Mouse (Mus musculus): ENCODE results near the gene Gm20708. TPM values are rescaled to one million over a fixed set of nuclear protein-coding genes. Genes with fewer than 3 reads are reported as not detected.
A peak's percentile ranks its signal among the peaks of the same experiment; 100 is the strongest.
"Not testable (repeated sequence)": the region's sequence is repeated elsewhere in the genome, so short reads cannot be mapped to it uniquely, and the experiment has no call there.

Gm20708 gene
- polyA plus RNA-seq, 1 experiment, result not detected

DNA sequence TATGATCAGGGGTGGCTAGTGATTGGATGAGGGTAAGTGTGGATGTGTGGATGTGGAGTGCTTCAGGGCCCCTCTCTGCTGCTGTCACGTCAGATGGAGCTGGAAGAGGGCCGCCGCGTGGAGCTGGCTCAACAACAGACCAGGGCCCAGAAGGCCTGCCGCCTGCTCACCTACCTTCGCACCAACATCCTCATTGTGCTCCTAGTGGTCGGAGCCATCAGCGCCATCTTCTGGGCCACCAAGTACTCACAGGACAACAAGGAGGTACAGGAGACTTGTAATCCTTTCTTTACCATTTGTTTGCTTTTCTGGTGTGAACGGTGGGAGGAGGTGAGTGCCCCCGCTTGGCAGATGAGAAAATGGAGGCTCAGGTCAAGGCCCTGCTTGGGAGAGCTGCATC lies 23.2 kb upstream of the Gm20708 start:
- Histone ChIP-seq H3K4me1 (ENCODE audit: control insufficient read depth, insufficient read depth, low read length) (peaks cover 6% of the 10 kb centered on the region; the same call in 1 of the 2 replicates), H3K4me3 (ENCODE audit: insufficient read depth, low read depth, low read length) (no peak overlapping the region), H3K27ac (ENCODE audit: insufficient read depth, low read depth, low read length) (no peak overlapping the region)
- TF ChIP-seq CTCF (IDR thresholded peaks at IDR 0.05; ENCODE audit: insufficient read depth, low read depth, low read length) (peak; percentile 31; the same call in 1 of the 2 replicates), POLR2A (IDR thresholded peaks at IDR 0.05; ENCODE audit: insufficient read depth, low read depth, low read length) (no peak)
- 38% methylated on average over 10 of the region's 10 CpGs for WGBS

DNA sequence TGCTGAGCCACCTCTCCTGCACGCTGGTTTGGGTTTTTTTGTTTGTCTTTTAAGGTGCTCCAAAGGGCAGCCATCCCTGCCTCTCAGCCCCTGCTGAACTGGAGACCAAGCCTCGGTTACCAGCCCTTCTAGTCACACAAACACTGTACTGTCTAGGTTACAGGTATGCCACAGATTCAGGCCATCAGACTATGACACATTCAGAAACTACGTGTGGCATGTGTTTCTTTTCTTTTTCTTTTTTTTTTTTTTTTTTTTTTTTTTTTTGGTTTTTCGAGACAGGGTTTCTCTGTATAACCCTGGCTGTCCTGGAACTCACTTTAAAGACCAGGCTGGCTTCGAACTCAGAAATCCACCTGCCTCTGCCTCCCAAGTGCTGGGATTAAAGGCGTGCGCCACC lies 21.0 kb upstream of the Gm20708 start:
- 92% methylated on average over 7 of the region's 7 CpGs for WGBS
- not testable (repeated sequence) for H3K27ac ChIP-seq (ENCODE audit: insufficient read depth, low read depth, low read length); H3K4me3 ChIP-seq (ENCODE audit: insufficient read depth, low read depth, low read length); H3K4me1 ChIP-seq (ENCODE audit: control insufficient read depth, insufficient read depth, low read length)

DNA sequence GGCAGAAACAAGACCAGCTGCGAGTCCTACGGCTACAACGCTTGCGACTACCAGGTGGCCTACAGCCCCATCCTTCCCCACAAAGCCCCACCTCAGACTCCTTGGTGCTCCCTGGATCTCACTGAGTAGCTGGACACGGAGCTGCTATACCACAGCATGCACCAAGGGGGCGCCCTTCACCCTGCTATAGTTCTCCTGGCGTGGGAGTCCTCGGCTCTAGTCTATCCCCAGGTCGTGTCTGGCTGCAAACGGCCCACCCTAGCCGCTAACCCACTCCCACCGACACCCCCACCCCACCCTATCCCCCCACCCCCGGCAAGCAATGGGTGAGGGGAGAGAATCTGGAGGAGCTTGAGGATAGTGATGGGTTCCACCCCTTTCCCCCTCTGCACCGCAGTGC lies 19.2 kb upstream of the Gm20708 start:
- no peak overlapping the region for H3K4me3 ChIP-seq (ENCODE audit: insufficient read depth, low read depth, low read length)
- H3K27ac ChIP-seq (ENCODE audit: insufficient read depth, low read depth, low read length), result no peak overlapping the region
- WGBS, result 8% methylated on average over 14 of the region's 14 CpGs
- H3K4me1 ChIP-seq (ENCODE audit: control insufficient read depth, insufficient read depth, low read length), result no peaks in the 10 kb centered on the region
- TF ChIP-seq CTCF (IDR thresholded peaks at IDR 0.05; ENCODE audit: insufficient read depth, low read depth, low read length) (peak; percentile 47; the same call in 1 of the 2 replicates), POLR2A (IDR thresholded peaks at IDR 0.05; ENCODE audit: insufficient read depth, low read depth, low read length) (no peak)

DNA sequence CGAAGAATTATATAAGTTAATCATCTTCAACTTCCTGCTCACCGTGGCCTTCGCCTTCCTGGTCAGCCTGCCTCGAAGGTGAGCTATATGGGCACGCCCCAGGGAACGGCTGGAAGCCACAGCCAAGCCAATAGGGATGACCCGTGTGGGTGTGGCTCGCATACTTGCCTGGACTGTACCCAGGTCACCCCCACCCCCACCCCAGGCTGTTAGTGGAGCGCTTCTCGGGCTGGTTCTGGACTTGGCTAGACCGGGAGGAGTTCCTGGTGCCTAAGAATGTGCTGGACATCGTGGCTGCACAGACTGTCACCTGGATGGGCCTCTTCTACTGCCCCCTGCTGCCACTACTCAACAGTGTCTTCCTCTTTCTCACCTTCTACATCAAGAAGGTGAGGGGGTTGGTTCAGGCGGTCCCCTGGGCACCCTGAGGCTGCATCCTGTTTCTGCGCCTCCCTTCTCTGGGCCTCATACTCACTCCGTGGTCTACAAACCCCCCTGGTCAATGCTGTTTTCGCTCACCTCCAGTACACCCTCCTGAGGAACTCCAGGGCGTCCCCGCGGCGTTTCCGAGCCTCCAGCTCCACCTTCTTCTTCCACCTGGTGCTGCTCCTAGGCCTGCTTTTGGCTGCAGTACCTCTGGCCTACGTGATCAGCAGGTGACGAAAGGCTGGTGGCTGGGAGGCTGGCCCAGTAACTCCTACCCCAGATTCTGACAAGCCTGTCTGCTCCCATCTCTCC lies 18.6 kb upstream of the Gm20708 start:
- Histone ChIP-seq H3K4me1 (ENCODE audit: control insufficient read depth, insufficient read depth, low read length) (no peaks in the 10 kb centered on the region), H3K27ac (ENCODE audit: insufficient read depth, low read depth, low read length) (no peak overlapping the region), H3K4me3 (ENCODE audit: insufficient read depth, low read depth, low read length) (no peak overlapping the region)
- TF ChIP-seq POLR2A (IDR thresholded peaks at IDR 0.05; ENCODE audit: insufficient read depth, low read depth, low read length), result no peak
- no peak for TF ChIP-seq CTCF (IDR thresholded peaks at IDR 0.05; ENCODE audit: insufficient read depth, low read depth, low read length)
- 58% methylated on average over 23 of the region's 23 CpGs for WGBS

DNA sequence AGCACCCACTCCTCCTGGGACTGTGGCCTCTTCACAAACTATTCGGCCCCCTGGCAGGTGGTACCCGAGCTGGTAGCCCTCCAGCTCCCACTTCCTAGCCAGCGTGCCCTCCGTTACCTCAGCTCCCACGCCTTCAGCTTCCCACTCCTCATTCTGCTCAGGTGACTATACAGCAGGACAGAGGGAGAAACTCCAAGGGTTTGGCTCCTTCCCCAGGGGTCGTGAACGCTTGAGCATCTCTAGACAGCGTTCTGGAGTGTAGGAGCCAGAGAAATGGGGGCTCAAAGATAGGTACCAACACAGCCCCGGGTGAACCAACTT lies 18.1 kb upstream of the Gm20708 start:
- WGBS, result 96% methylated on average over 9 of the region's 9 CpGs
- no peak overlapping the region for H3K4me3 ChIP-seq (ENCODE audit: insufficient read depth, low read depth, low read length)
- no peak for TF ChIP-seq CTCF (IDR thresholded peaks at IDR 0.05; ENCODE audit: insufficient read depth, low read depth, low read length)
- no peak for TF ChIP-seq POLR2A (IDR thresholded peaks at IDR 0.05; ENCODE audit: insufficient read depth, low read depth, low read length)
- no peak overlapping the region for H3K27ac ChIP-seq (ENCODE audit: insufficient read depth, low read depth, low read length)
- H3K4me1 ChIP-seq (ENCODE audit: control insufficient read depth, insufficient read depth, low read length), result no peaks in the 10 kb centered on the region

DNA sequence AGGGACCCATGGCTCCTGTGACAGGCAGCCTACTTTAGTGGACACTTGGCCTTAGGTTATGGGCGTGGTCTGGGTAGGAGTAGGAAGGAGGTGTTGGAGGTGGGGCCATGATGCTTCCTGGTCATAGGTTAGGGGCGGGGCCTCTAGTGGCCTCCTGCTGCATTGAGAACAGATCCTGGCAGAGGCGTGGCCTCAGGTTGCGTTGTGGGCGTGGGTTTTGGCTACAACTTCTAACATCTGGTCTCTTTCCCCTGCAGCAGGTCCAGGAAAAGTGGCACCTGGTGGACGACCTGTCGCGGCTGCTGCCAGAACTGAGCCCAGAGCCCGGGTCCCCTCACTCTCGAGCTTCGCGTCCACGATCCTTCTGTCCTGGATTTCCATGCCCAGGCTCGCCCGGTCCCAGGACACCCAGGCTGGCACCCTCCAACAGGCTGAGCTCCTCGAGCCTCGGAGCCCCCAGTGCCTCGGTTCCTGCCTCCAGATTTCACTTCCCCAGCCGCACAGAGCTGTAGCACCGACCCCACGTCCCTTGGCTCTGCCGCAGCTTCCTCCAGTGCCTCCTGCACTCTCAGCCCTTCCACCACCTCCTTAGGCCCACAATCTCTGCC lies 17.1 kb upstream of the Gm20708 start:
- TF ChIP-seq CTCF (IDR thresholded peaks at IDR 0.05; ENCODE audit: insufficient read depth, low read depth, low read length) (no peak), POLR2A (IDR thresholded peaks at IDR 0.05; ENCODE audit: insufficient read depth, low read depth, low read length) (no peak)
- 28% methylated on average over 22 of the region's 22 CpGs for WGBS
- H3K4me1 ChIP-seq (ENCODE audit: control insufficient read depth, insufficient read depth, low read length), result no peaks in the 10 kb centered on the region
- H3K4me3 ChIP-seq (ENCODE audit: insufficient read depth, low read depth, low read length), result no peak overlapping the region
- H3K27ac ChIP-seq (ENCODE audit: insufficient read depth, low read depth, low read length), result no peak overlapping the region

DNA sequence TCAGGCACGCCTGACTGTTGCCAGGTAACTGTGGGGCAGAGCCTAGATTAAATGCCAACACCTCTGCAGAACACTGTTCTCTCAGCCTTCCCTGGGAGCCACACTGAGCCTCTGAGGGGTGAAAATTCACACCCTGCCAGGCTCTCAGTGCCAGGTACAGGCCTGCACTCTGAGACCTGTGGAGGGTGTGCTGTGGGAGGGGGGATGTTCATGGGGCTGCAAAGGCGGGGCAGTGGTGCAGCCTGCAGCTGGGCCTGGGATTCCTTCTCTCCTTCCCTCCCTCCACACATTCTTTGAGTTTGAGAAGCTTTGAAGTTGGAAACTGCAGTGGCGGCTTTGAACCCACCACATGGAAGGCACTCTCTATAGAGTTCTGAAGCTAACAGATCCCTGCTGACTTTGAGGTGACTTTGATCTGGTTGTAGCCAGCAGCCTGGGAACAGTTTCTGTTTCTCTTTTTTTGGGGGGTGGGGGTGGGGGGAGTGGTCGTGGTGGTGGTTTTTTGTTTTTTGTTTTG lies 15.4 kb upstream of the Gm20708 start:
- Histone ChIP-seq H3K4me3 (ENCODE audit: insufficient read depth, low read depth, low read length) (no peak overlapping the region), H3K4me1 (ENCODE audit: control insufficient read depth, insufficient read depth, low read length) (no peaks in the 10 kb centered on the region), H3K27ac (ENCODE audit: insufficient read depth, low read depth, low read length) (no peak overlapping the region)
- 77% methylated on average over 4 of the region's 4 CpGs for WGBS
- TF ChIP-seq CTCF (IDR thresholded peaks at IDR 0.05; ENCODE audit: insufficient read depth, low read depth, low read length) (no peak), POLR2A (IDR thresholded peaks at IDR 0.05; ENCODE audit: insufficient read depth, low read depth, low read length) (no peak)

DNA sequence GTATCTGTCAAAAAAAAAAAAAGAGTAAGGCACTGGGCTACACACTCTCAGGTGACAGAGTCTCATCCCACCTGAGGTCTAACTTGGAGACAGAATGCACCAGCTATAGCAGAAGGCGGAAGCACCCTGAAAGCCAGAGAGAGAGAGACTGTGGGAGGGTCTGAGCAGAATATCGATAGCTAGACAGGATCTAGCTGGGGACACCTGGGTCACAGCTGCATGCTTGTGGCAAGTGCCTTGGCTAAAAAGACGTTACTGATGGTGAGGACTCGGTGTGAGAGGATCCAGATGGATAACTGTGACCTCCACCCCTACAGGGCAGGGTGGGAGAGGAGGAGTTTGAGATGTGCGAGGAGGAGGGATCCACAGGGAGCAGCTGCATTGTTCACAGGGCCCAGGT lies 12.5 kb upstream of the Gm20708 start:
- Histone ChIP-seq H3K4me1 (ENCODE audit: control insufficient read depth, insufficient read depth, low read length) (no peaks in the 10 kb centered on the region), H3K4me3 (ENCODE audit: insufficient read depth, low read depth, low read length) (no peak overlapping the region), H3K27ac (ENCODE audit: insufficient read depth, low read depth, low read length) (no peak overlapping the region)
- WGBS, result 74% methylated on average over 5 of the region's 5 CpGs
- TF ChIP-seq POLR2A (IDR thresholded peaks at IDR 0.05; ENCODE audit: insufficient read depth, low read depth, low read length) (no peak), CTCF (IDR thresholded peaks at IDR 0.05; ENCODE audit: insufficient read depth, low read depth, low read length) (no peak)

DNA sequence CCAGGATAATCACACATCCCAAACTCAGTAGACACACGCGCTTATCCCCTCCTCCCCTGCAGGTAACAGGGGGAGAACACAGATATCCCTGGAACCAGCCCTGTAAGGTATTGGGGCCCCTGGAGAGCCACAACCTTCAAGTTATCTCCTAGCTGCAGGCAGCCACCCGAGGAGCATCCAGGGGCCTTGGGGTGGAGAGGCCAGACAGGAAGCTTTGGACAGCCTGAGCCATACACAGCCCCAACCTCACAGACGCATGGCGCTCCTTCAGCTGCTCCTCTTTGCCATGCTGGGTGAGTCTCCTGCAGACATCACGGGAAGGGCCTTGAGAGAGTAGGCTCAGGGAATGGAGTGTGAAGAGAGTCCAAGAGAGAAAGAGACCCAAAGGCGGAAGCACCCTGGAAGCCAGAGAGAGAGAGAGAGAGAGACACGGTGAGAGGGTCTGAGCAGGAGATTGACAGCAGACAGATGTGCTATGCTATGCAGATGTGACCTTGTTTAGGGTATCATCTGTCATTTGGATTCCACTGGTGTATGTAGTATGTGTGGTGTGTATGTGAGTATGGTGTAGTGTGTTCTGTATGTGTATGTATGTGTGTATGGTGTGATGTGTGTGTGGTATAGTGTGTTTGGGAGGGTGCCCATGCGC lies 11.8 kb upstream of the Gm20708 start, which contains the start of gene 6030468B19Rik:
Gene 6030468B19Rik, plus strand, starts transcription at position 150 of the 649 bp plus-strand sequence.
- TF ChIP-seq POLR2A (IDR thresholded peaks at IDR 0.05; ENCODE audit: insufficient read depth, low read depth, low read length) (no peak), CTCF (IDR thresholded peaks at IDR 0.05; ENCODE audit: insufficient read depth, low read depth, low read length) (no peak)
- Histone ChIP-seq H3K27ac (ENCODE audit: insufficient read depth, low read depth, low read length) (no peak within 1 kb of the TSS), H3K4me1 (ENCODE audit: control insufficient read depth, insufficient read depth, low read length) (no peaks in the 10 kb centered on the region), H3K4me3 (ENCODE audit: insufficient read depth, low read depth, low read length) (no peak within 1 kb of the TSS)
- 90% methylated on average over 9 of the region's 9 CpGs for WGBS
